Mouse (Mus musculus): Measurements from ENCODE around the gene Chid1.

Gene Chid1

DNA sequence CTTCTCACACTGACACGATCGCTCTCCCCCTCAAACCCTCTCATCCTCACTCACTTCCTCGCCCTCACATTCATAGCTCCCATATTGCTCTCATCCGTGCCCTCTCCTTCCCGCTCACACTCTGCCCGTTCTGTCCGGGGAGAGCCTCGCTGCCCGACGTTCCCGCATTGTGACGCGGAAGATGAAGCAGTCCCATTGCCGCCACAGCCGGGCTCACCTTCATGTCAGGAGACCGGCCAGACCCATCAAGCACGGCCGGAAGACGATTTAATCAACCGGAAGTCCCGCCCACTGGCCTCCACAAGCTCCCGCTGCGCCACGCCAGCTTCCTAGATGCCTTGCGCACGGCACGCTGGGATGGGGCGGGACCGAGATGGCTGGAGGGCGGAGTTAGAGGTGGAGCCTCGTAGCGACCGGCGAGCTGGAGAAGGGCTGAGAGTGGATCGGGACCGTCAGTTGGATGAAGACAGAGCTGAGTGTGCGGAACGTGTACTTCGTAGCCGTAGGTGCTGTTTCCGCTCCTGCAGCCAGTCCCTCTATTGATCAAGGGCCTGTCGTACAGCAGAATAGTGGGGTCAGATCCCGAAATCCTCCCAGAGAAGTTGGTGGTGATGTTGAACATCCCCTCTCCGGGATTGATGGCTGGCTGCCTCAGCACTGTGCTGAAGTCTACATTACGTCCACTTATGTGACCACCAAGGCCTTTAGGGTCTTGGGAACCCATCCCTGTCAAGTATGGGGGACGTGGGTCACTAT lies at the start of gene Chid1:
Gene Chid1, minus strand, starts transcription at position 302 of the 756 bp plus-strand sequence.
- in situ Hi-C loops (cut with MboI; ENCODE audit: low sequenced_read_pairs), result no loop called here

DNA sequence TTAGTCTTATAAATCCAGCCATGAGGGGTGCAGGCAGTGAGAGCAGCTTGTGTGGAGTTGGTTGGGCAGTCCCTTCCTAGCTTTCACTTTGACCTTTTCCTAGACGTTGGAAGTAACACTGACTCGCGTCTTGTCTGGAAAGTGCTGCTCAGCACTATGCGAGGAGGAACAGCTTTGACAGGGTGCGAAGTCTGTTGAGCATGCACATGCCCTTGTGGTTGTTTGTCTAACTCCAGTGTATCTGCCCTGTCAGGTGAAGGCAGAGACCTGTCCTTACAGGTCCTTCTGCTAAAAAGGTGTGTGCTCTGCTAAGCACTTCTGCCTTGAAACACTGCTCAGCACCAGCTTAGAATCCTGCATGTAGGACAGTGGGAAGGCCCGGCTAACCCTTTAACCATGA lies 49.2 kb upstream of the Chid1 start:
- in situ Hi-C loops (cut with MboI; ENCODE audit: low sequenced_read_pairs), result no loop called here

- in situ Hi-C loops (cut with MboI; ENCODE audit: low sequenced_read_pairs), result no loop called here
Observed at GRCm38 (mm10) chr7:141585881-141586280, 46.2 kb upstream of the Chid1 start.

- in situ Hi-C loops (cut with MboI; ENCODE audit: low sequenced_read_pairs), result no loop called here
Observed at GRCm38 (mm10) chr7:141585288-141585687, 45.6 kb upstream of the Chid1 start.

DNA sequence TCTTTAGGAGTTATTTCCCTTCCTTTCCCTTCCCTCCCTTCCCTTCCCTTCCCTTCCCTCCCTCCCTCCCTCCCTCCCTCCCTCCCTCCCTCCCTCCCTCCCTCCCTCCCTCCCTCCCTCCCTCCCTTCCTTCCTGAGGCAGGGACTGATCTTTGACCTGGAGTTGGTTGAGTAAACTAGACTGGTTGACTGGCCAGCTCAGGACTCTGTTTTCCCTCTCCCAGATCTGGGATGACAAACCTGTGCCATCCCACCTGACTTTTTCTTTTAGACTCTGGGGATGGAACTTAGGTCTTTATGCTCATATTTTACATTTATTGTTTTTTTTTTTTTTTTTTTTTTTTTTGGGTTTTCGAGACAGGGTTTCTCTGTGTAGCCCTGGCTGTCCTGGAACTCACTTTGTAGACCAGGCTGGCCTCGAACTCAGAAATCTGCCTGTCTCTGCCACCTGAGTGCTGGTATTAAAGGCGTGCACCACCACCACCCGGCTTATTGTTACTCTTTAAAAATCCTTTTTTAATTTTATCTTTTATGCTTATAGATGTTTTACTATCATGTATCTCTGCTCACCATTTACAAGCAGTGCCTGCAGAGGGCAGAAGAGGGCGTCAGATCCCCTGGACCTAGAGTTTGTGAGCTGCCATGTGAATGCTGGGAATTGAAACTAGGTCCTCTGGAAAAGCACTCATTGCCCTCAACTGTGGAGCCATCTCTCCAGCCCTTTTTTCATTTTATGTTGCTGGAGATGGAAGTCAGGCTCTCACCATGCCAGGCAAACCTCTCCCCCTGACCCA lies 44.6 kb upstream of the Chid1 start:
- in situ Hi-C loops (cut with MboI; ENCODE audit: low sequenced_read_pairs), result no loop called here

DNA sequence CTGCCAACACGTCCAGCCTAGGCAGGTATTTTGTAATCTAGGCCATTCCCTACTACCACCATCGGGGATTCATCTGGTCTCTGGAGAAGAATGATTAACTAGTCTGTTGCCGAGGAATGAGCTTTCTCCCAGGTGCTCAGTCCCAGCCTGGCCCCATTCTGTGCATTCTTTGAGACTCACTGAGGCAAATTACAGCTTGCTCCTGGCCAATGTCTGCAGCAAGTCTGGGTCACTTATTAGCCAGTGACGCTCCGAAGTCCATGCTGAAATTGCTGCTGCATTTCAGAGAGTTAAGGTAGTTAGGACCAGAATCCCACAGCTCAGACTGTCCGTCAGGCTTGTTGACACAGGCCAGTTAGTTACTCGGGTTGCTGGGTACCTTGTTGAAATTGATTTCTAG lies 41.7 kb upstream of the Chid1 start:
- in situ Hi-C loops (cut with MboI; ENCODE audit: low sequenced_read_pairs), result no loop called here

GRCm38 (mm10) chr7:141578943-141579342 lies 39.3 kb upstream of the Chid1 start:
- in situ Hi-C loops (cut with MboI; ENCODE audit: low sequenced_read_pairs), result no loop called here

GRCm38 (mm10) chr7:141578511-141578910 lies 38.9 kb upstream of the Chid1 start:
- in situ Hi-C loops (cut with MboI; ENCODE audit: low sequenced_read_pairs), result no loop called here

DNA sequence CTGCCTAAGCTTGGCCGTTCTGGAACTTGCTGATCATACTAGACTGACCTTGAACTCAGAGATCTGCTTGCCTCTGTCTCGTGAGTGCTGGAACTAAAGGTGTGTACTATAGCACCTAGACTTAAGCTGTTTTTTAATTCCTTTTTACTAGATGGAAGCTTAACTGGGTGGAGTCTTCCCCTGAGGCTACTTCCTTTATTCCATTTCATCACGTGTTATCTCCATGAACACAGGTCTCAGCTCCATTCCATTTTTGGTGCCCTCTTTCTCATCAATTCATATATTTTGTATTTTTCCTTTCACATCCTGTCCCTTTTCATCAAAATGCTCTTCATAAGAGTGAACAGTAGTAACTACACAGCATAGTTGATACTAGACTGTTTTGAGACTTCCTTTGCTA lies 38.1 kb upstream of the Chid1 start:
- in situ Hi-C loops (cut with MboI; ENCODE audit: low sequenced_read_pairs), result no loop called here

- in situ Hi-C loops (cut with MboI; ENCODE audit: low sequenced_read_pairs), result no loop called here
Observed at GRCm38 (mm10) chr7:141575481-141575880, 35.8 kb upstream of the Chid1 start.

- in situ Hi-C loops (cut with MboI; ENCODE audit: low sequenced_read_pairs), result no loop called here
Observed at GRCm38 (mm10) chr7:141574041-141574440, 34.4 kb upstream of the Chid1 start.

- in situ Hi-C loops (cut with MboI; ENCODE audit: low sequenced_read_pairs), result no loop called here
Observed at GRCm38 (mm10) chr7:141570625-141571295, 31.1 kb upstream of the Chid1 start.

- in situ Hi-C loops (cut with MboI; ENCODE audit: low sequenced_read_pairs), result no loop called here
Observed at GRCm38 (mm10) chr7:141569916-141570315, 30.3 kb upstream of the Chid1 start.

GRCm38 (mm10) chr7:141569283-141569803 lies 29.7 kb upstream of the Chid1 start:
- in situ Hi-C loops (cut with MboI; ENCODE audit: low sequenced_read_pairs), result no loop called here

- in situ Hi-C loops (cut with MboI; ENCODE audit: low sequenced_read_pairs), result no loop called here
Observed at GRCm38 (mm10) chr7:141566587-141566986, 26.9 kb upstream of the Chid1 start.

- in situ Hi-C loops (cut with MboI; ENCODE audit: low sequenced_read_pairs), result no loop called here
Observed at GRCm38 (mm10) chr7:141564561-141564960, 24.9 kb upstream of the Chid1 start.

GRCm38 (mm10) chr7:141562852-141563427 lies 23.3 kb upstream of the Chid1 start:
- in situ Hi-C loops (cut with MboI; ENCODE audit: low sequenced_read_pairs), result no loop called here

GRCm38 (mm10) chr7:141562421-141562851 lies 22.8 kb upstream of the Chid1 start:
- in situ Hi-C loops (cut with MboI; ENCODE audit: low sequenced_read_pairs), result no loop called here

DNA sequence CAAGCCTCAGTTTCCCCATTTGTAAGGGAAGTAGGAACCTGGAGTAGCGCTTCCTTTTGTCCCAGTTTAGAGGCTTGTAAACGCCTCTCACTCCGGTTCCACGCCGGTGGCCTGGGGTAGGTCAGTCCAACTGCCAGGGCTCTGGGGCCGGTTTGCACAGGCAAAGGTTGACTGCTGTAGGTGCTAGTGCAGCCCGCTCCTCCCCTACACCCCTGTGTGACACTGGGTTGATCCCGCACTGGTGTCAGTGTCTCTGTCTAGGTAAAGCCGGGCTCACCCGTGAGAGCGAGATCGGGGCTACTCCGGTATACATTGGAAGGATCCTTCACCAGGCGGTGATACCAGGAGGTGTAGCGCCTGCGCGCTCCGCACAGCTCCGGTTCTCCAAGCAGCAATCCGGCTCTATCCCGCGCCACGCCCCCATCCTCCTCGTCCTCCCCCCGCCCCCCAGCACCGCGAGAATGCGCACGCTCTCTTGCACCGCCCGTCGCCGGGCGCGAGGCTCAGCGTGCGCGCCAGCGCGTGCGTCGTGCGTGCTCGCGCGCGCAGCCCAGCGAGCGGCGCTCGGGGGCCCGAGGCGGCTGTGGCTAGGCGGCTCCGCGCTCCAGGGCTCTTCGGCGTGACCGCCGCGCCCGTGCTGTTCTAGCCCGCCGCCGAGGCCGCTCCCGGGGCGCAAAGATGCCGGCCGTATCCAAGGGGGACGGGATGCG lies 22.2 kb upstream of the Chid1 start, which contains the start of gene Ap2a2:
Gene Ap2a2, plus strand, starts transcription at position 492 of the 710 bp plus-strand sequence.
- in situ Hi-C loops (cut with MboI; ENCODE audit: low sequenced_read_pairs), result no loop called here

GRCm38 (mm10) chr7:141560471-141560870 lies 20.8 kb upstream of the Chid1 start:
- in situ Hi-C loops (cut with MboI; ENCODE audit: low sequenced_read_pairs), result no loop called here
